ENCODE assay signal across 10 mouse cellular contexts in genomic region chr6:90819880-90820279, GRCm38 (mm10).
DNase-seq lines count a peak whose midpoint lies in the region; ATAC-seq and TF ChIP-seq lines count a peak whose summit lies in the region.
"Had no signal": no experiment of that assay in that cellular context is flagged by ENCODE, and none has a peak within 500 bp of the region (broad histone marks: within the 10 kb centered on the region; RNA-seq: fewer than 3 reads in every experiment).

No protein-coding gene starts in this region.

- H3K4me2 ChIP-seq in intestine, embryonic 16.5 days (ENCODE audit: low read depth, low read length): no peak overlapping the region
- H3K4me2 ChIP-seq in stomach, postnatal 0 days (replicated peaks; ENCODE audit: low read depth): no peak overlapping the region
- H3K4me2 ChIP-seq: embryonic facial prominence, embryonic 13.5 days; limb, embryonic 13.5 days had no signal

- DNase-seq in embryo, embryonic 10.5 days (ENCODE audit: low spot score): peak; percentile 25
- DNase-seq in embryo, embryonic 11 days: no peak
- DNase-seq in spleen, adult 2 months (ENCODE audit: low read depth in 1 of 2, low spot score in 2 of 2): peak; percentile 13 to 26
- DNase-seq in spleen, postnatal 4 days (ENCODE audit: low spot score in 2 of 2): no peak
- DNase-seq in stomach, postnatal 0 days (ENCODE audit: low spot score): no peak
- DNase-seq in adrenal gland, postnatal 10 days: no peak
- DNase-seq in urinary bladder, postnatal 36 days (ENCODE audit: low spot score in 2 of 2): no peak

- WGBS in spleen, adult 2 months: 45% methylated on average over 2 of the region's 2 CpGs
- WGBS in intestine, embryonic 16.5 days: 66% methylated on average over 2 of the region's 2 CpGs
- 65% methylated on average over 2 of the region's 2 CpGs for WGBS in stomach, postnatal 0 days

- H3K4me3 ChIP-seq in spleen, adult 2 months (ENCODE audit: extremely low read depth, insufficient read depth, insufficient read length): no peak overlapping the region
- H3K4me3 ChIP-seq in intestine, embryonic 16.5 days (ENCODE audit: low read length): no peak overlapping the region
- no peak overlapping the region for H3K4me3 ChIP-seq in stomach, postnatal 0 days (ENCODE audit: low read depth, low read length)
- H3K4me3 ChIP-seq: embryonic facial prominence, embryonic 13.5 days; limb, embryonic 13.5 days had no signal

- peak; percentile 65; the same call in 1 of the 2 replicates for ATAC-seq in intestine, embryonic 16.5 days
- ATAC-seq in stomach, postnatal 0 days (ENCODE audit: low FRiP score, low TSS enrichment): 0 out of 2 replicates have a peak, but pooled peaks have one; percentile 61

- H3K27me3 ChIP-seq in spleen, adult 2 months (ENCODE audit: control insufficient read depth, insufficient read depth, low read length): no peaks in the 10 kb centered on the region
- no peaks in the 10 kb centered on the region for H3K27me3 ChIP-seq in intestine, embryonic 16.5 days (replicated peaks; ENCODE audit: control insufficient read depth, insufficient read depth, low read length)
- H3K27me3 ChIP-seq in stomach, postnatal 0 days (ENCODE audit: control insufficient read depth, insufficient read depth, low read length): no peaks in the 10 kb centered on the region
- H3K27me3 ChIP-seq: embryonic facial prominence, embryonic 13.5 days; limb, embryonic 13.5 days had no signal

- no peak for TF ChIP-seq EP300 in stomach, postnatal 0 days (optimal IDR thresholded peaks at IDR 0.05)

- H3K9me3 ChIP-seq in intestine, embryonic 16.5 days (ENCODE audit: control insufficient read depth, low read length): no peaks in the 10 kb centered on the region
- H3K9me3 ChIP-seq in stomach, postnatal 0 days (ENCODE audit: control insufficient read depth, low read length): no peaks in the 10 kb centered on the region
- H3K9me3 ChIP-seq: embryonic facial prominence, embryonic 13.5 days; limb, embryonic 13.5 days had no signal

- TF ChIP-seq POLR2A in spleen, adult 2 months (IDR thresholded peaks at IDR 0.05; ENCODE audit: low read depth, low read length): no peak

- TF ChIP-seq CTCF in spleen, adult 2 months (IDR thresholded peaks at IDR 0.05; ENCODE audit: extremely low read depth, insufficient read depth, insufficient read length, insufficient replicate concordance): peak; percentile 59; the same call in 1 of the 2 replicates
- peak; percentile 76 for TF ChIP-seq CTCF in stomach, postnatal 0 days (IDR thresholded peaks at IDR 0.05; ENCODE audit: low read depth)

- no peaks in the 10 kb centered on the region for H3K36me3 ChIP-seq in spleen, adult 2 months (ENCODE audit: control insufficient read depth, insufficient read depth, low read length)
- H3K36me3 ChIP-seq in intestine, embryonic 16.5 days (ENCODE audit: control insufficient read depth, insufficient read depth, low read length): no peaks in the 10 kb centered on the region
- no peaks in the 10 kb centered on the region for H3K36me3 ChIP-seq in stomach, postnatal 0 days (ENCODE audit: control insufficient read depth, insufficient read depth, low read length)
- H3K36me3 ChIP-seq: embryonic facial prominence, embryonic 13.5 days; limb, embryonic 13.5 days had no signal

- H3K27ac ChIP-seq in spleen, adult 2 months (ENCODE audit: insufficient read depth, low read length): no peak overlapping the region
- H3K27ac ChIP-seq in intestine, embryonic 16.5 days (ENCODE audit: low read length): no peak overlapping the region
- no peak overlapping the region for H3K27ac ChIP-seq in stomach, postnatal 0 days (replicated peaks)
- H3K27ac ChIP-seq: embryonic facial prominence, embryonic 13.5 days; limb, embryonic 13.5 days had no signal

- H3K9ac ChIP-seq in intestine, embryonic 16.5 days (ENCODE audit: low read depth, low read length): no peak overlapping the region
- no peak overlapping the region for H3K9ac ChIP-seq in stomach, postnatal 0 days (ENCODE audit: low read length)
- H3K9ac ChIP-seq: embryonic facial prominence, embryonic 13.5 days; limb, embryonic 13.5 days had no signal

- H3K4me1 ChIP-seq in spleen, adult 2 months (ENCODE audit: control insufficient read depth, insufficient read depth, insufficient read length): peaks cover 2% of the 10 kb centered on the region; the same call in 1 of the 2 replicates
- H3K4me1 ChIP-seq in intestine, embryonic 16.5 days (ENCODE audit: control insufficient read depth, insufficient read depth, low read length): no peaks in the 10 kb centered on the region
- H3K4me1 ChIP-seq in stomach, postnatal 0 days (replicated peaks; ENCODE audit: control insufficient read depth, insufficient read depth): no peaks in the 10 kb centered on the region
- H3K4me1 ChIP-seq: embryonic facial prominence, embryonic 13.5 days; limb, embryonic 13.5 days had no signal

Comparison
In these comparisons a context has a peak if more than half of its experiments do, and no peak if none do; other contexts are left out.
1. DNase-seq: peak in embryo, embryonic 10.5 days (single experiment) and spleen, adult 2 months (2 of 2); none in embryo, embryonic 11 days (single experiment), spleen, postnatal 4 days (0 of 2), stomach, postnatal 0 days (single experiment), adrenal gland, postnatal 10 days (single experiment) and urinary bladder, postnatal 36 days (0 of 2).